Mouse (Mus musculus) 3134 (cell line): ENCODE results near the gene Lypd6b.

Source experiments
- DNase-seq: peaks from one replicate; pipeline ENCODE4 v3.0.0-alpha.2; 2011; ENCODE audit warnings: low spot score; ENCODE audit not compliant: insufficient read length; ENCODE audit errors: extremely low read depth

The Lypd6b gene

GRCm38 (mm10) chr2:49929931-49930330 is 142.4 kb downstream of the Lypd6b start:
- no peak for DNase-seq

GRCm38 (mm10) chr2:49937621-49938020 is 150.1 kb downstream of the Lypd6b start:
- DNase-seq = no peak

- DNase-seq = no peak
Observed at GRCm38 (mm10) chr2:49938246-49938645, 150.8 kb downstream of the Lypd6b start.

DNA sequence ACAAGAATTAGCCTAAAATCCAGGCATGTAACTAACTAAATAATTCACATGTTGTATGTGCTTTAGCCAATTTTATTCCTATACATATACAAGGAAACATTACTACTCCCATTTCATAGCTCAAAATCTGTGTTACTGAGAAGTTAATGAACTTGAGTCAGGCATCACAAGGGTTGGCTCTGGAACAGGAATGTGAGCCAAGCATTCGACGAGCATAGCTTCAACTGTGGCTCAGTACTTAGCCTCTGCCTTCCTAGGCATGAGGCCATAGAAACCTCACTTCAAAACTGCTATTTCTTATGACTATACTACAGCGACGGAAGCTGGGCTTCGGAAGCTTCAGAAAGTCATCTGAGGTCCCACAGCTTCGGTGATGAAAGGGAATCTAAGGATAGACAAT is 152.9 kb downstream of the Lypd6b start:
- no peak for DNase-seq

- DNase-seq = no peak
Observed at GRCm38 (mm10) chr2:49942100-49942499, 154.6 kb downstream of the Lypd6b start.

DNA sequence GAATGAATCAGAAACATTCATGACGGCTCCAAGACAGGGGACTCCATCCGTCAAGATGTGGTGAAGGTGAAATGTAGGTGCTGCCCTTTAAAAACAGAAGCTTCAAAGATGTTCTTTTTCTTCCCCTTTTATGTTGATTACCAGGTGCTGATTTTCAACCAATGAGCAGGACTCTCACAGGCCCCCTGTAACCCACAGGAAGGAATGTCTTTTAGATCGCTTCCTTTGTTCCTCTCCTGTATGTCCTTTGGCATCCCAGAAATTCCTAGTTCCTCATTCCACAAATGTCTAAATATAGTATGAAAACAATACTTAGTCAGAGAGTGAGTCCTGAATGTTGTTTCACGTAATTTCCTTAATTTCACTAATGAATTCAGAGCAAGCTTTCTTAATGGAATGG is 164.2 kb downstream of the Lypd6b start:
- DNase-seq = no peak

DNA sequence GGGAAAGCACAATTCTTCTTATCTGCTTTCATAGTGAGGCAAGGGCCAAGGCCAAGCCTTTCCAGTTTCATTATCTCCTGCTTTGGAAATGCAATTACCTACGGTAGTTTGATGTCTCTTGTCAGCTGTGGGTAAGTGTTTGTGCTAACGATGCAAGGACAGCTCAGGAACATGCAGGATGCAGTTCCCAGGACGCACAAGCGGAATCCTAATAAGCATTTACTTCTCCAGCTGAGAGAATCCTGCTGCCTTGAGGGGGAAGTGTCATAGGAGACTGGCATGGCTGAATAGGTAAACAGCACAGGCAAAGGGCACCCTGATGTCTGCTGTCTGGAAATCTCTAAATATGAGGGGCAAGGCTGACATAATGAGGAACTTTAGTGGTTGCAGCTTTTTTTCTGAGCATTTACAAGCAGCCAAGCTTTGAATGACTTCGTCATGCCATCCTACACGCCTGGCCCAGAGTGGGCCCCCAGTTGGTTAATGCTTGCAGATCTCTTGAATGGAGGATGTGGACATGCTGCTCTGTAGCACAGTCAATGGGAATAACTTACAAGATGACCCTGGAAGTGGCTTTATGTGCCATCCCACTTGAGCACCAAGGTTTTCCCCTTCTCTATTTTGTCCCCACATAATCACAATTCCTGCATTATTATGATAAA is 165.3 kb downstream of the Lypd6b start:
- no peak for DNase-seq

DNA sequence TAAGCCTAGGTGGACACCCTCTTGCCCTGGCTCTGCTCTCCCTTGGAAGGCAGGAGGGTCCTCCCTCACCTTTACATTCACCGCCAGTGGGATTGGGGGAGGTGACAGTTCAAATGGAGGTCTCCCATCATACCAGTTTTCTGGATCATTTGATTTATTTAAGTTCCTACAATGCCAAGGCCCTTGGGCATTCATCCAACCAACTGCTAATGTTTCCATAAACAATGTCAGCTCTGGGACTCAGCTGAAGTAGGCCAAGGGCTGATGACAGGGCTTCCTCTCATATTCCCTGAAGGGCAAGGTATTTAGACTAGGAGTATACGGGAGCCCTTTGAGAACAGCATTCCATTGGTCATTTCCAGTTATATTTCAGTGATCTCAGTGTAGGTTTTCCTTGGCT is 170.0 kb downstream of the Lypd6b start:
- no peak for DNase-seq

DNA sequence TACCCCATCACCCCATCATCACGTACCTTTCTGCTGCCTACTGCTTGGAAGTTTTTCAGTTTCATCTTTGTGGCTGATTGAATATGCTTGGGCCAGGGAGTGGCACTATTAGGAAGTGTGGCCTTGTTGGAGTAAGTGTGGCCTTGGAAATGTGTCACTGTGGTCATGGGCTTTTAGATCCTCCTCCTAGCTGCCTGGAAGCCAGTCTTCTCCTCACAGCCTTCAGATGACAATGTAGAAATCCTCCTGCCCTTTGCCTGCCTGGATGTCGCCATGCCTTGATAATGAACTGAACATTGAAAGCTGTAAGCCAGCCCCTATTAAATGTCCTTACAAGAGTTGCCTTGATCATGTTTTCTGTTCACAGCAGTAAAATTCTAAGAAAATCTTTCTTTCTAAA is 174.5 kb downstream of the Lypd6b start:
- DNase-seq = no peak

GRCm38 (mm10) chr2:49964899-49965298 is 177.4 kb downstream of the Lypd6b start:
- DNase-seq = no peak

DNA sequence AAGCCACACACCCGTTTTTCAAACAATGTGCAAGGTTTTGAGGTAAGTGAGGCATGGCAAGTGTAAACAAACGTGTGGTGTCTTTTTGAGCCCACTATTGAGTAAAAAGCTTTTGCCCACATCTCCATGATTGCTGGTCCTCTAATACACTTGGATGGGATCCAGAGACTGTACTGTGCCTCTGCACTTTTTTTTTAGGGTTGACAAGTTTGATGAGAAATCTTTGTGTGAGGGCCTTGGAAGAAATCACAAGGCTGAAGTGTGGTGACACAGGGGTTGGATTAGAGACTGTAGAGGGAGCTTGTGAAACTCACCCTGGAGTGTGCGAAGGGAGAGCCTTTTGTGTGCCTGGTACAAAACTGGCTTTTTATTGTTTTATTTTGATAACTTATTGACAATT is 180.3 kb downstream of the Lypd6b start:
- no peak for DNase-seq

- no peak for DNase-seq
Observed at GRCm38 (mm10) chr2:49970990-49971389, 183.5 kb downstream of the Lypd6b start.

- no peak for DNase-seq
Observed at GRCm38 (mm10) chr2:49978606-49979005, 191.1 kb downstream of the Lypd6b start.

DNA sequence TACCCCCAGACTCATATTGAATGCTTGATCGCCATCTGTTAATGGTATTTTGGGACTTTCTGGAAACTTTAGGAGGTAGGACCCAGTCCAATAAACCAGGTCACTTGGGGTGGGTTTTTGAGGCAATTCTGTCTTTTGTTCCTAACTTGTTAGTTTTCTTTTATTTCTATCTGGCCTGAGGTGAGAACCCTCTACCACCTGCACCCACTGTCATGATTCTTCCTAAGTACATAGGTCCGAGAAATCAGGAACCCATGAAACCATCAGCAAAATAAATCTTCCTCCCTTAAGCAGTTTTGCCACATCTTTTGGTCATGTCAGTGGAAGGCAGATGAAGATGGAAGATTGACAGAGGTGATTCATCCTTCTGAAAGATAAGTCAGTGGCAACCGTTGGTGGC is 192.5 kb downstream of the Lypd6b start:
- DNase-seq = no peak

- no peak for DNase-seq
Observed at GRCm38 (mm10) chr2:49983021-49983420, 195.5 kb downstream of the Lypd6b start.

- DNase-seq = no peak
Observed at GRCm38 (mm10) chr2:49984780-49985179, 197.3 kb downstream of the Lypd6b start.

DNA sequence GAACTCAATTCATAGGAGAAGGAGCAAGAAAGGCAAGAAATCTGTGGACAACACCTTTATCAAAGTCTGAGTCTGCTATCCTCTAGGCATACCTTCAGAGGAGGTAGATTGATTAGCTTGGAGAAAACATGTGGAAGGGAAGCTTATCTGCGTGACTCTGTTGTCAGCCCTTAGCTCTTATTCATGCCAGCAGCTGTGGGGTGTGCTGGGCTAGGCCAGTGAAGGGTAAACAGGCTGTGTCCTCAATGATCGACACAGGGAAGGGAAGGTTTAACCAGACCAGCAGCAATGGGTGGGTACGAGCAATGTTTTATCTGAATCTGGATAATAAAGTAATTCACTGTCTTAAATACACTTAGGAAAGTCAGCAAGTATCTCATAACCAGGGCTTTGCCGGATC is 208.4 kb downstream of the Lypd6b start:
- DNase-seq = no peak

DNA sequence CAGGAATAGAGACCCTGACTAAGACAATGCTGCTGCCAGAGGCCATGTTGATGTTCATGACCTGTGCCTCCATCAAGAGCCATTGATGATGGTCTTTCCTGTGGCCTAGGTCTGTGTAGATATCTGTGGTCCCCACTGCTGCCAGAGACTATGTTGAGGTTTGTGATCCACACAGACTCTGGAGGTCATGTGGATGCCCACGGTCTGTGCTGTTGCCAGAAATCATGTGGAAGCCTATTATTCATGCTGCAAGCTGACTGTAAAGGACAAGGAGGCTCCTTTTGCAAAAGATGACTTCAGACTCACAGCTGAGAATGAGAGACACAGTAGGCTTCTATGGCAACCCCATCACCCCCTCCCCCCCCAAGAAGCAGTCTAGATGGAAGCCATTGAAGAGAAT is 209.7 kb downstream of the Lypd6b start:
- DNase-seq = no peak
